Mouse (Mus musculus): Measurements from ENCODE around the gene Fen1.

Fen1 gene

DNA sequence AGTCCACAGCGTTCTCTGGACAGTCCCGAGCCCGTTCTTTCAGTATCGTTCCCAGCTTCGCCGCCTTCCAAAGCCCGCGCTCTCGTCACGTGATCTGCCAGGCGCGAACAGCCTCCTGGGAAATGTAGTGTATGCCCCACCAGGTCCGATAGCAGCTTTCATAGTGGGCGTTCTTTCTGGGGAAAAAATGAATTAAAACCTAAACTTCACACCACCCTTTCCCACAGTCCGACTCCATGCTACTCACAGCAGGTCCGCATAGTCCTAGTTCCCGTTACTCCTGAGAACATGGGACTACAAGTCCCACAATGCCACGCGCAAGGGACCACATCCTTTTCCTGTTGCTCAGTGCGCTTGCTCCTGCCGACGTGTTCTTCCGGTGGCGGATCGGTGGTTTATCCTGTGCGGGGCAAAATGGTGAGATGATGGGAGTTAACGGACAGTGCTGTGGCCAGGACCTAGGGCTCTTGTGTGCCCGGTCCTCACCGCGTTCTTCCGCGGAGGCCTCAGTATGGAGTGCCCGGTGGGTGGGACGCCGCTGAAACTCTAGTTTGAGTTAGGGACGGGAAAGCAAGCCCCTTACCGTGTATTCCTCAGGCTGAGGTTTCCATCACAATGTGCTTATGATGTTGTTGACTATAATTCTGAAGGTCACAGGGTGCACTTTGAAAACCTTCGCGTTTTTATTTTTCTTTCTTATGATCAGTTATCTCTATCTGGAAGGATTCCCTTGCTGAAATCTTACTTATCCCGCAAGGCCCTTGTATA is at the start of gene Fen1, which contains the start of gene Tmem258:
TSS of gene Fen1 (minus strand) at position 322 of the 768 bp plus-strand sequence.
TSS of gene Tmem258 (plus strand) at position 167 of the 768 bp plus-strand sequence.
- in situ Hi-C loops (cut with MboI; ENCODE audit: low sequenced_read_pairs) = no loop called here

DNA sequence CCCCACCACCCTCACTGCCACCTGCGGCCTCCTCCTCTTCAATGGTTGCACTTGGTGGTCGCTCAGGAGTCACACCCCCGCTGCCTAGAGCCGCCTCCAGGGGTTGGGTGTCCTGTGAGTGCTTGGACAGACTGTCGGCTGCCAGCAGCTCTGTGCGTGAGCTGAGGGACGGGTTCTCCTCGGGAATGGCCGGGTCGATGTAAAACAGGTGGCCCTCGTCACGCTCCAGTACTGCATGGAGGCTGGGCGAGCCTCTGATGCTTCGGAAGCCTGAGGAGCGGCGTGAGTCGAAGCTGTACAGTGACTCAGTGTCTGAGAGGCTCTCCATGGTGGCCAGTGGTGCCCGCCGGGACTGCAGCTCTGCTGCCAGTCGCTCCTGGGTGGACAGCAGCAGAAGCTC is 44.2 kb upstream of the Fen1 start:
- in situ Hi-C loops (cut with MboI; ENCODE audit: low sequenced_read_pairs) = no loop called here

DNA sequence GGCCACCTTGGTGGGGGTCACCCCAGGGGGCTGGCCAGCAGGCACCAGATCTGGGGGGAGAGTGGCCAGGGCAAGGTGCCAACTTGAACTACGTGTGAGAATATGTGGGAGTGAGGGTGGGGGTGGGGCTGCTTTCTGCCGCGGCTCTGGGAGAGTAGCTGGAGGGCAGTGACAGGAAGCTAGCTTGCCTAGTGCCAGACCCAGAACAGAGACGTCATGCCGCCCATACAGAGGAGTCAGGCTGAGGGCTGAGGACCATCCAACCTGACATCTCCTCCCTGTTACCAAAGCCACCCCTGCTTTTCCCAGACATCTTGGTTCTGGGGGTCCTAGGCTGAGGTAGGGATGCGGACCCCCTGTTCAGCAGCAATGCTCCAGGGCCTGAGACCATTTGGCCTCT is 43.2 kb upstream of the Fen1 start:
- in situ Hi-C loops (cut with MboI; ENCODE audit: low sequenced_read_pairs) = no loop called here

DNA sequence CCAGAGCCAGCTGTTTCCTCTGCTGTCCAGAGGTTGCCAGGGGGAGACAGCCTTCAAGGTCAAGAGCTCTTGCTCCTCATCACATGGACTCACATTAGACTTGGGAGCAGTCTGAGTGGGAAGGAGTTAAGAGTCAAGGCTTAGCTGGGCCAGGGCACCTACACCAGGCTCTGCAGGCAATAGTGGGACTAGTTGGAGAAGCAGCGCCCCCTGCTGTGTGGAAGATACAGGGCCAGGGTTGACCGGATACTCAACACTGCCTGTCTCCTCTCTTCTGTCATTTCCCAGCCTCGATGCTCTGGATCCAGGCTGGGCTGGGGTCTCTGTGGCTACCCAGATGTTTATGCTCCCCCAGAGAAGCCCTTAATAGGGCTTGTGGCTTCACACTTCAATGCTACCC is 40.2 kb upstream of the Fen1 start:
- in situ Hi-C loops (cut with MboI; ENCODE audit: low sequenced_read_pairs) = no loop called here

DNA sequence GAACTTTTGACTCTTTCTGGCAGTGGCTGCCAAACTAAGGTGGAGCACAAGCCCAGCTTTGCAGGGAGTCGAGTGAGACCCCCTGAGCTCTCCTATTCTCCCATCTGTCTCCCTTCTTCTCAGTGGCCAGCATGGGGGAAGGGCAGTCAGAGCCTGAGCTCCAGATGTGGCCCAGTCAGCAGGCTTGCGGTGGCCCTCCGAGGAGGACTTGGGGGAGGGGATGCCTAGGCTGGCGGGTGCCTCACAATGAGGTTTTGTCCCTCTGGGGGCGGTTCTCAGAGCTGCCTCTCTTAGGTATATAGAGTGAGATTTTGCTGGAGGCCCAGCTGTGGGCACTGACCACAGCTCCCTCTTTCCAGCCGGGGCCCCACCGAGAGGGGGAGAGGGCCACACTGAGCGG is 38.9 kb upstream of the Fen1 start:
- in situ Hi-C loops (cut with MboI; ENCODE audit: low sequenced_read_pairs) = no loop called here

DNA sequence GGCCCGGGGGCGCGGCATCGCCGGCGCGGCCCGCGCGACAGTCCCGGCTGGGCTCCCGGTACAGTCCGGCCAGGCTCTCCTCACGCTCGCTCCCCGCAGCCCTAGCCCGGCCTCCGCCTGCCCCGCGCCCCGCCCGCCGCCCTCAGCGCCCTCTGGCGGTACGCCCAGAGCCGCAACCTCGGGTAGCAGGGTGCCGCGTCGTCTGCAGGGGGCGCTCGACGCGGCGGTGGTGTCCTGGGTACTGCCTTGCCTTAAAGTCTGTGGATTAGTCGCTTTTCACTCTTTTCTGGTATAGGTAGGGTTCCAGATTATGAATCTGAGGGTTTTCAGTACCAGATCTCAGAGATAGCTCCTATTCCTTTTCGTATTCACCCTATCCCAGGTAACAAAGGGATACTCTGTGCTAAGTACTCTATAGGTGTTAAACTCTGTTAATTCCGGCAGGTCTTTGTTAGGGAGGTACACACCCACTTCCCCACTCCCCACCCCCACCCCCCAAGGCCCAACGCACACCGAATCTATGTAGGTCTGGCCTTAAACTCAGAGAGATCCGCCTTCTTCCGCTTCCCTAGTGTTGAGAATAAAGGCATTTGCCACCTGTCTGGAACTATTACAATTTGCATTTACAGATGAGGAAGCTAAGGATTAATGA is 36.8 kb upstream of the Fen1 start, which contains the start of gene Myrf:
TSS of gene Myrf (minus strand) at position 95 of the 652 bp plus-strand sequence.
- in situ Hi-C loops (cut with MboI; ENCODE audit: low sequenced_read_pairs) = no loop called here

DNA sequence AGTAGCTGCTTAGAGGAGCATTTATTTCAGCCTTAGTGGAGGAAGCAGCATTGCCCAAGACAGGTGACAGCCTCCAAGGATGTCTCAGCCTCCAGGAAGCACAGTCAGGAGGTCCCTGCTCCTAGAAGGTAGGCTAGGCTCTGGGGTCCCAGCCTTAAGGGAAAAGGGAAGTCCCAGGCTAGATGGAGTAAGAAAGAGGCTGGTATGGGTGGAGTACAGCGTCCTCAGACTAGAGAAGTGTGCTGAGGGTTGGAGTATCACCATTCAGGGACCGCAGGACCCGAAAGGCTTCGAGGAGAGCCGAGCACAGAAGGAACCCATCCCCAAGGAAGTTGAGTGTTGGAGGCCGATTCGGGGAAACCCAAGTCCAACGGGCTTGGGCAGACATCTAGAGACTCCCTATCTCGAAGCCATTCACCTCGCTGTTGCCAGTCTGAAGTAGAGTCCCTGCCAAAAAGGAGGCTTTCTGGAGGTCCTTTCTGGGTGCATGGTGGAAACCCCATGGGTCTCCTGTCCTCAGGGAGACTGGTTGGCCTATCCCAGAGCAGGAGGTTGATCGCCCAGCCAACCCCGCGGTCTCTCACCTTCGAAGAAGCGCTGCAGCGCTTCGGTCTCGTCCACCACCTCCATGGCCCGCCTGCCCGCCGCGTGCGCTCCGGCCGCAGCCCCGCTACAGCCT is 36.1 kb upstream of the Fen1 start:
- in situ Hi-C loops (cut with MboI; ENCODE audit: low sequenced_read_pairs) = no loop called here

DNA sequence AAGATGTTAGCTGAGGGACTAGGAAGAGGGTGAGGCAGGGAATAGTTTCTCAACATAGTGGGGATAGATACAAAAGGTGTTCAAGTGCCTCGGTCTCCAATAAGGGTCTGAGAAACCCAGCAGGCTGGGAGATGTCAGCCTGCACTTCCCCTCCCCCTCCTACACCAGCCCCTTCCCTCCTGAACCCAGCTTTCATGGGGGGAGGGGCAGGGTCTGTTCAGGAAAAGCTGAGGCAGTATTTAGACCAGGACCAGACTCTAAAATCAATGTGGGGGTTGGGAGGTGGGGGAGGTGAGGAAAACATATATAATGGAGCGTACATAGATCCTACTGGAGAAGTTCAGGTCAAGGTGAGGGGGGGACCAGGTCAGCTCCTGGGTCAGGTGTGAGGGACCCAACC is 35.5 kb upstream of the Fen1 start:
- in situ Hi-C loops (cut with MboI; ENCODE audit: low sequenced_read_pairs) = no loop called here

DNA sequence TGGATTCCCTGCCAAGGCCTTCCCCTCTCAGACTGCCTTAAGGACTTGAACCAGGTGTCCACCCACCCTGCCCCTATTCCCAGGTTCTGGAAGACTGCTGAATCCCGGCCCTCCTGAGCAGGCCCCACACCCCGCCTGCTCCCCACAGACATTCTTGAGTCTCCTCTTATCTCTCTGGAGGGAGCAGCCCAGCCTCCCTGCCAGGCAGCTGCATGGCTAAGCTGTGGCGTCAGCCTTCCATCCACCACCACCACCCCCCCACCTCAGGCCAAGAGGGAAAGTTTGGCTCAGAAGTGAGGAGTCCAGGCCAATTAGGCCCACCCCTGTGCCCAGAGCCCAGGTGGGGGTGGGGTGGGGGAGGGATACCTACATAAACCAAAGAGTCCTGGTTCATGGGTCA is 34.5 kb upstream of the Fen1 start:
- in situ Hi-C loops (cut with MboI; ENCODE audit: low sequenced_read_pairs) = no loop called here

DNA sequence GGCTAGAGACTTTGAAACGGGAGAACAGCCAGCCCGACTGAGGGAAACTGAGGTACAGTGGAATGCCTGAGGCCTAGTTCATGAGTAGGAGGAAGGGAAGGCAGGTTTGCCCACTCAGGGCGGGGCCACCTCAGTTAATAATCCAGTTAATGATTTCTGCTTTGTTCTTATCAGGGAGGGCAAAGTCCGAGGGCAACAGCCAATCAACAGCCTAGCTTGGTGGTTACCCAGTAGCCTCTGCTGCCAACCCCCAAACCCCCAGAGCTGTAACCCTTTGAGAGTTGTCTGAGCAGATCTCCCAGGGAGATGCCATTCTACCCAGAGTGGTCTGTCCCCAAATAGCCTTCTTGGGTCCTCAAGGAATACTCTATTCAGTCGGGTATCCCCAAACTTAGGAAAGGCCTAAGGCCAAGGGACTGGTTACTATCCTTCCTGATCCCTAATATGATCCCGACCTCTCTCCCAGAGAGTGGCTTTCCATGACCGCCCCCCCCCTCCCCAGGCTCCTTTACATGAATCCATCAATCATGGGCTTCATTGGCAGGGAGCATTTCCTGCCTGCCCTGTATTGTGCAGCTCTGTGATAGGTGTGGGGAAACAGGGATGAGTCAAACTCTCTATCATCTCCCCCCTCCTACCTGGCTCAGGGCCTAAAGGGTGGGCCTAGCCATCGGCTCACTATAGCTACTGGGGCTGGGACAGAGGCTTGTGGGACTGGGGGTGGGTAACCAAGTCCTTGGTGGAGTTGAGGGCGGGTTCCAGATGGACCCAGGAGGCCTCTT is 32.0 kb upstream of the Fen1 start:
- in situ Hi-C loops (cut with MboI; ENCODE audit: low sequenced_read_pairs) = no loop called here

DNA sequence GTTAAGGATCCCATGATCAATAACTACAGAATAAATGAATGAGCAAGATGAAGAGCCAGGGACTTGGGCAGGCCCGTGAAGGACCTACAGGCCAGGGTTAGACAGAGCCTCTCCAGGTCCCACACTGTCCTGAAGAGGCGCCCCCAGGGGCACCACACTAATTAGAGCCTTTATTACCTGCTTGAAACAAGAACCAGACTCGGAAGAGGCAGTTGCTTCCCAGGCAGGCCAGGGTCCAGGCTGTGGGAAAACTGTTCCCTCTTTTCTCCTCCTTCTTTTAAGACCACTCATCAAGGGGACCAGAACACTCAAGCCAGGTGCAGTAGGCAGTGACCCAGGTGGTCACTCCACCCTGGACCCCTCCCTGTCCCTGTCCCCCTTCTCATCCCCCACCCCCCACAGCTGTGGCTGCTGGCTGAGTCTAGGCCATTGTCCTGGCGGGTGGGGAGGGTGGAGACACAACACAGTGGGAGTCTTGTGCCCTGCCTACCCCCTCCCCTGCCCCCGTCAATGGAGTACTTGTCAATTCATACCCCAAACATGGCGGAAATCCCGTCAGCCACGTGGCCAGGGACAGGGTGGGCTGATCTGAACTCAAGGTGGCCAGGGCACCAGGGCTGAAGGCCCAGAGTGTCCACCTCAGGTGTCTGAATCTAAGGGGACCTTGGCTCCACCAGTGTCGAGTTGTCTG is 28.5 kb upstream of the Fen1 start:
- in situ Hi-C loops (cut with MboI; ENCODE audit: low sequenced_read_pairs) = no loop called here

DNA sequence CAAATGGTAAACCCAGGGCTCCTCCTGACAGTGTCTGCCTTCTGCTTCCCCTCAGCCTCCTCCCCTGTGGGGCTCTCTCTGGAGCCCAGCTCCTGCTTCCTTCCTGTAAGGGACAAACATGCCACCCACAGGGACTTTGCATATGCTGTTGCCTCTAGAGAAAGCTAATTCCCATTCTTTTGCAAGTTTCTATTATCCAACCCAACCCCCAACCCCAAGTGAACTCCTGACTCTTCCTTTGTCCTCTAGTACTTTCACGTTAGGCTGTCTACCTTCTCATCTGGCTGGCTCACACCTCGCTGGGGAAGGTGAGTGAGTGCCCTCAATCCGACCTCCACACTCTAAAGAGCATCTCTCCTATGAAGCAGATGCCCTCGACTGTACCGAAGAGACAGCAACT is 27.9 kb upstream of the Fen1 start:
- in situ Hi-C loops (cut with MboI; ENCODE audit: low sequenced_read_pairs) = no loop called here

DNA sequence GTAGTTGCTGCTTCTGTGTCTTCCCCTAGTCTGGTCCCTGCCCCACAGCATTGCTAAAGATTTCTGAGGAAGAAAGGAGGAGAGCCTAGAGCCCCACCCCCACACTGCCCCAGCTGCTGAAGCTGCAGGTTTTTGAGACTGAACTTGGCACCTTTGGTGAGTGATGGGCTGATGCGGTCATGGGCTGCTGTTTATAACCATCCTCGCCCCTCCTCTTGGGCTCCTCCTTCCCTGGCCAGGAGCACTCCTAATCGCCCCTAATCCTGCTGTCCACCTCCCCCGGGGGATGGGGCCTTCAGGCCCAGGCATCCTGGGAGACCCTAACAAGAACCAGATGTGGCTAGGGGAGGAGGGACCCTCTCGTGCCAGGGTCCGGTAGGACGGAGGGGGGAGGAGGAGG is 27.0 kb upstream of the Fen1 start:
- in situ Hi-C loops (cut with MboI; ENCODE audit: low sequenced_read_pairs) = no loop called here

DNA sequence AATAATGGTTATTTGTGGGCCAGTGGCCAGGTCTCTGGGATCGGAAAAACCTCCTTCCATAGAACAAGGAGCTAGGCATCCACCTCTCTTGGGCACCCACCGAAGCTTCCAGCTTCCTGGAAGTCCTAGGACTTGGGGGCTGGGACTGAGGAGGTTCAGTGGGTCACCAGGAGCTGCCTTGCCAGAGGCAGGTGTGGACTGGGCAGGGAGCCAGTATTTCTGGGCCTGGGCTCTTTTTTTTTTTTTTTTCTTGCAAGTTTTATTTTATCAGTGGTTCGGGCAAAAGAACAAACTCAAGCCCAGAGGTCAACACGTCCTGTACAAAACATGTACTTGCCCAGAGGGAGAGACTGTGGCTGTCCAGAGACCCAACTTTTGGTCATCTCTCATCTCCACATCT is 21.8 kb upstream of the Fen1 start:
- in situ Hi-C loops (cut with MboI; ENCODE audit: low sequenced_read_pairs) = no loop called here

DNA sequence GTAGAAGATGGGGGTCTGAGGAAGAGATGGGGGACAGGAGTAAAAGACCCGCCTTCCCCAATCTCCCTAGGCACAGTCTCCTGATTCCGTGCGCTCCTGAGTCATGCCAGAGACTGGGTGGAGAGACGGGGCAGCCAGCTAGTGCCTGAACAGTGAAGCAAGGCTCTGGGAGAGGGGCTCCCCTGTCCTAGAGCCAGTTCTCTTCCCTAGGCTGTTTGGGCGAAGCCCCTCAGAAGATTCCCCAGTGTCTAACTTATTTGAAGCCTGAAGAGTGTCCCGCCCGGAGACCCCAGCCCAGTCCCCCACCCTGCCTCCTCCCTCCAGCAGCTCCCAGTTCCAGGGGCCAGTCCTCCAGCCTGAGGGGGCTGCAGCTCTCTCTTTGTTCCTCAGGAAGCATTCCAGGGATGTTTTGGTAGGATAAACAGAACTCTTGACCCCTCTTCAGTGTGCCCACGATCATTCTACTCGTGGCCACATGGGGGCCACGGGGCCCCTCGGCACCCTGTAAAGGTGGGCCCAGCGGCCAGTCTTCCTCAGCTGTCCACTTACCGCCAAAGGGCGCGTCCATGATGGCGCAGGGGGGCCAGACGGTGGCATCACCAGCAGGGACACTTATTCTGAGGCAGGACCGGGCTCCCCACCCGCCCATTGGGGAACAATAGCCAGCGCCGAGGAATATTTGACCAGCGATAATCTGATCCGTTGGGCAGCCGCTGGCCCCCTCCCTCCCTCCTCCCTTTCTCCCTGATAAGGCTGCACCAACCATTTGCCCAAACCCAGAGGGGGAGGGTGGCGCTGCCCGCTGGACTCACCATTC is 20.9 kb upstream of the Fen1 start:
- in situ Hi-C loops (cut with MboI; ENCODE audit: low sequenced_read_pairs) = no loop called here

DNA sequence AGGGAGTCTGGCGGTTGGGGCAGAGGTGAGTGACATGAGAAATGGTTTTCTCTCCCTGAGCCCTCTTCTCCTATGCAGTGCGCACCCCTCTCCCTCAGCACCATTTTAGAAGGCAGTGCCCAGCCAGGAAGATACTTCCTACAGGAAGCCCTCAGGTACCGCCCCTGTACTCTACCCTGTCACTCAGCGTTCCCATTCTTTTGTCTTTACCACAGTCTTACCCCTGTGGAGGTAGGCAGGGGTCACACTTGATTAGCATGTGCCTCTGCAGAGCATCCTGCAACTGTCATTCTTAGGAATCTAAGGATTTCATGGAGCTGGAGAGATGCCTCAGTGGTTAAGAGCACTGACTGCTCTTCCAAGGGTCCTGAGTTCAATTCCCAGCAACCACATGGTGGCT is 19.6 kb upstream of the Fen1 start:
- in situ Hi-C loops (cut with MboI; ENCODE audit: low sequenced_read_pairs) = no loop called here

DNA sequence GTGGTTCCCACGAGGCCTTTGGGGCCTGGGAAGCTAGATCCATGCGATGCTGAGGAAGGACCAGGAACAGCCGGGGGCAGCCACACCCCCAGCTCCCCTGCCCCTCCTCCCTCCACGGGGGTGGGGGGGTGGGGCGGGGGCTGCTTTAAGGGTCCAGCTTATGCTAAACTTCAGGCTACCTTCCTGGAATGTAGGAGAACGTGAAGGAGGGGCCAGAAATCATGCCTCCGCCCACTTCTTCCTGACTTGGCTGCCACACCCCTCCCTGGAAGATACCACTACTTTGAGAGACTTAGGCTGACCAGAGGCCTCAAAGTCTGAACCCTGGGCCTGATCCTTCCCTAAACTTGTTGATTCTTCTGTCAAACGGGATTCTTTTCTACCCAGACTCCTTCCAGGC is 18.7 kb upstream of the Fen1 start:
- in situ Hi-C loops (cut with MboI; ENCODE audit: low sequenced_read_pairs) = no loop called here

DNA sequence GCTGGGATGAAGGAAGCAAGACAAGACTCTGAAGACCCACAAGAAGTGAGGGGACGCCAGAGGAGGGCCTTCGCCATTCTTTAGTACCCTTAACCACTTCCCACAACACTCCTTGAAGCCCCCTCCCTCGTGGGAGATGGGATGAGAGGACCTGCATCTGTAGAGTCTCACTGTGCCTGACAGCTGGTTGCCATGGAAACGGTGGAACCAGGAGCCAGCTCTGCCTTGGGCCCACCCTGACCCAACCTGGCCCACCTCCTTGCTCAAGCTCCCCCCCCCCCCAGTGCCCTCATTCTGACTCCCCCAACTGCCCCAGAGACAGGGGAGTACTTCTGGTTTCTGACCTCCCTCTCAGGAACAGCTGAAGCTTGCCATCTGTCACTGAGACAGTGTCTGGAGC is 17.6 kb upstream of the Fen1 start:
- in situ Hi-C loops (cut with MboI; ENCODE audit: low sequenced_read_pairs) = no loop called here

DNA sequence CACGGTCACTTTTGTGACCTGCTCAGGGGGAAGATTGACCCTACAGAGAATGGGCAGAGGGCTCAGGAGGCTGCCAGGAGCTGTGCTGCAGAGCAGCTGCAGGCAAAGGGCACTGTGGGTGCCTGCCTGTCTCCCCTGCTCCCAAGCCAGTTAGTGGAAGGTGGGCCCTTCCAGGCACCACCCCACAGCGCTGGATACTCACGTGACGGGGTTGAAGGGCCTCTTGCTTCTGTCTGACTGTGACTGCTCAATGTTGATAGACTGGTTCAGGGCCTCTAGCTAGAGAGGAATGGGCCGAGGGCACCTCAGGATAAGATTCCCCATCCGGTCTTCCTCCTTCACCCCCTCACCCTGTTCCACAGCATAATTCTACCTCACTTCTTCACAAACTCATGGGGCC is 15.6 kb upstream of the Fen1 start:
- in situ Hi-C loops (cut with MboI; ENCODE audit: low sequenced_read_pairs) = no loop called here

DNA sequence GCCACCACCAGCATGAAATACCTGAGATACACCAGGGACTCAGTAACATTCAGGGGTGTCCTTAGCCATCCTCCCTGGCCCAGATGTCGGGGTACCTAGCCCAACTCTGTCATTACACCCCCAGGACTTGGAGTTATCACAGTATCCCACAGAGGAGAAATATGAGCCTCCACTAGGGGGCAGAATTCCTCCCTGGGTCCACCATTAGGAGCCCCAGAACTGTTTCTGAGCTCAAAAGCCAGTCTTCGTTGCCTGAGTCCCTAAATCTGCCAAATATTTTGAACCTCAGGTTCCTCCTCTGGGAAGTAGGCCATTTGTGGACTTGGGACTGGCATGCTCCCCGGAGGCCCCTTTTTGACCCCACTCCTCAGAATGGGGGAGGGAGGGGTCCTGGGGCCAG is 15.1 kb upstream of the Fen1 start:
- in situ Hi-C loops (cut with MboI; ENCODE audit: low sequenced_read_pairs) = no loop called here

Measured in CH12F3 (cell line).